Mouse (Mus musculus) lung, adult 2 months (tissue): ENCODE results near the gene Negr1. TPM values are rescaled to one million over a fixed set of nuclear protein-coding genes. Genes with fewer than 3 reads are reported as not detected.
A peak's percentile ranks its signal among the peaks of the same experiment; 100 is the strongest.

Experiments
- DNase-seq: peaks from one replicate; pipeline ENCODE4 v3.0.0; 2022
- H3K4me1 ChIP-seq: fragments of 200-500 bp; 2 replicates; pipeline ENCODE4 v1.6.1; 2011; ENCODE audit warnings: low read length; ENCODE audit not compliant: control insufficient read depth, insufficient read depth
- H3K4me3 ChIP-seq: fragments of 200-500 bp; replicated peaks from 2 replicates; pipeline ENCODE3; 2011; ENCODE audit warnings: low read depth, mild to moderate bottlenecking, control low read depth, low read length; ENCODE audit errors: extremely low read depth
- CTCF ChIP-seq: fragments of 200-500 bp; IDR thresholded peaks from 2 replicates; pipeline ENCODE4 v1.5.1; 2011; ENCODE audit warnings: mild to moderate bottlenecking, low read length, control low read depth; ENCODE audit not compliant: insufficient read depth
- POLR2A ChIP-seq: fragments of 200-500 bp; IDR thresholded peaks from 2 replicates; pipeline ENCODE4 v1.6.1; 2011; ENCODE audit warnings: low read depth, mild to moderate bottlenecking, control low read depth, low read length, borderline replicate concordance; ENCODE audit errors: extremely low read depth
- WGBS: fragments of 180-500 bp; shearing (Covaris S2); methylation state at CpG from one replicate; pipeline ENCODE4 v1.1.7; 2018; 5-methylcytosine and 5-hydroxymethylcytosine counted together
- polyA plus RNA-seq: library from polyadenylated mRNA; depleted of rRNA; stranded (reverse); fragments of >200 nt; gene quantifications from 2 replicates; pipeline ENCODE4 v1.2.3, GENCODE M21; 2012; rRNA removed

Gene Negr1
- 1.3 and 1.5 TPM in 2 replicates for polyA plus RNA-seq

- peak; percentile 9 for DNase-seq
- H3K4me1 ChIP-seq: no peaks in the 10 kb centered on the region
- WGBS: 1% methylated on average over 76 of the region's 79 CpGs
- peak within 1 kb of the TSS; percentile 58 for H3K4me3 ChIP-seq
- TF ChIP-seq CTCF (no peak), POLR2A (no peak)
These were observed at the start of gene Negr1 for GRCm38 (mm10) chr3:156561524-156562423. Gene Negr1, plus strand, starts transcription at chr3:156561794.

GRCm38 (mm10) chr3:156526461-156526933, 35.1 kb upstream of the Negr1 start:
- no peak for DNase-seq
- 73% methylated on average over 8 of the region's 8 CpGs for WGBS
- Histone ChIP-seq H3K4me1 (no peaks in the 10 kb centered on the region), H3K4me3 (no peak overlapping the region)
- TF ChIP-seq POLR2A (no peak), CTCF (no peak)

DNA sequence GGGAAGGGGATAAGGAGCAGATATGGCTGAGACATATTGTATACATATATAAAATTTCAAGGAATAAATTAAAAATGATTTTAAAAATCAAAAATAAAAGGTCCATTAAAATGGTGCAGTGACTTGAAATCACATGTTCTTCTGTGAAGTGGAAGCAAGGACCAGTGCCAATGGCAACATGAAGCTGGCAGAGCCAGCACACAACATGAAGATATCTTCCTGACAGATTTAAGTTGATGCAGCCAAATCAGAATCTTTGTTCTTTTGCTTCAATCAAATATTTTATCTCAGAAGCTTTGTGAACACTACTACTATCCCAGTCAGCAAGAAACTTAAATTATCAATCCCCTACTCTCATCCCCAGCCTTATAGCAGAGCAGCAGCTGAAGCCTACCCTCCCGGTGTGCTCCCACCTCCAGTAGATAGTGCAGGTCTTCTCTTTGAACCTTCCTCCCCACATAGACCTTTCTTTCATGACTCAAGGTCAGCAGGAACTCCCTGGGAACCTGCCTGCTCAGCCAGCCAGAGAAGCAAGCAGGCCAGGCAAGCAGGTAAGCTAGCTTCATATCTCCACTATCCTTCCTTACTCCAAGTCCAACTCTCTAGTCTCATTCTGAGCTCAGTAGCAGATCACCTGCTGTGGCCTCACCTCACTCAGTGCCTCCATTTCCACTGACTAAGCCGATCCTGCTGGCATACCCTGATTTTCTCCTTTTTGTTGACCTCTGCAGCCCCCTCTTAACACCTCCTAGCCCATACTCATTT, 34.2 kb upstream of the Negr1 start:
- WGBS: 81% methylated on average over 2 of the region's 2 CpGs
- Histone ChIP-seq H3K4me3 (no peak overlapping the region), H3K4me1 (no peaks in the 10 kb centered on the region)
- DNase-seq: no peak
- no peak for TF ChIP-seq CTCF
- TF ChIP-seq POLR2A: no peak

- WGBS: 23% methylated on average over 8 of the region's 8 CpGs
These were observed 2.2 kb upstream of the Negr1 start for GRCm38 (mm10) chr3:156559441-156559825.

DNA sequence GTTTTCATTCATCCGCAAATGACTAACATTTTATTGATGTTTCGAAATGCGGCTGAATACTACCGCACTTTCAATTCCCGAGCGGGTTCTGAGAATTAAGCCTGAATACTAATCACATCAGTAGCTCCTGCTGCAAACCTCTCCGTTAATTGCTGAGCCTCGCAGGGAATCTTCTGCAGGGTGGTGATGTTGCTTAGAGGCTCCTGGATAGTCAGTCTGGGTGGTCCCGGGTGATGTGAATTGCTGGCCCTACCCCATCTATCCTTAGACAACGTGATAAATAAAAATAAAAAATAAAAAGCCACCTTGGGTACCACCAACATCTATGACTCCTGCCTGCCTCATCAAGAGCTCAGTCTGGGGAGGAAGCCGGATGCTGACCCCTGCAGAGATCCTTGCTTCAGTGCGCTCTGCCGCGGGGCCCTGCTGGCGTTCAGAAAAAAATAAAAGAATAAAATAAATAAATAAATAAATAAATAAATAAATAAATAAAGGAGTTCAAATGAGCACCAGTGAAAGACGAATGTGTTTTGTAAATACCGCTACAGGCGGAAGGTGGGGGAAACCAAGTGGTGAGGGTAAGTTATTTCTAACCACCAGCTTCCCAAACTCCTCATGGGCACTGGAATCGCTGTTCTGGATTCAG, 1.6 kb upstream of the Negr1 start:
- DNase-seq: no peak
- Histone ChIP-seq H3K4me3 (peak overlapping the region; percentile 50), H3K4me1 (no peaks in the 10 kb centered on the region)
- TF ChIP-seq POLR2A (no peak), CTCF (no peak)
- 11% methylated on average over 19 of the region's 19 CpGs for WGBS

More at GRCm38 (mm10) chr3:156559441-156559825, 2.2 kb upstream of the Negr1 start:
- DNase-seq: no peak
- TF ChIP-seq POLR2A (no peak), CTCF (no peak)
- no peaks in the 10 kb centered on the region for H3K4me1 ChIP-seq
- H3K4me3 ChIP-seq: no peak overlapping the region

GRCm38 (mm10) chr3:156560766-156561165, 828 bp upstream of the Negr1 start:
- no peaks in the 10 kb centered on the region for H3K4me1 ChIP-seq
- peak overlapping the region; percentile 51 for H3K4me3 ChIP-seq
- peak; percentile 7 for DNase-seq
- under 1% methylated on average over 27 of the region's 27 CpGs for WGBS
- TF ChIP-seq POLR2A (peak; percentile 86; the same call in 1 of the 2 replicates), CTCF (no peak)

DNA sequence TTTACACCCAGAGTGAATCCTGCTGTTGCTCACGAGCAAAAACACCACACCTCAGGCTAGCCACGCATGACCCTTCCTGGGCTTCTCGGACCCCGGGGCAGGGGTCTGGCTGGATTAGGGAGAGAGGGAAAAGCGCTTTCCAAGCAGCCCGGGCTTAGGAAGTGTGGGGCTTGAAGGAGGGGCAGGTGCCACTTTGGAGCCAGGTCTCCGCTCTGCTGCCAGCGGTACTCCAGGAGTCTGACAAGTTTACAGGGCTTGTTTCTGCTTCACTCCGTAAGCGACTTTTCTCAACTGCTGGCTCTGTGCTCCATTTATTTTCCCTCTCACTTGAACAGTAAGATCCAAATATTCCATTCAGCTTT, 811 bp downstream of the Negr1 start:
- 4% methylated on average over 10 of the region's 10 CpGs for WGBS
- no peak for TF ChIP-seq POLR2A
- no peak for DNase-seq
- no peaks in the 10 kb centered on the region for H3K4me1 ChIP-seq
- H3K4me3 ChIP-seq: peak overlapping the region; percentile 12

DNA sequence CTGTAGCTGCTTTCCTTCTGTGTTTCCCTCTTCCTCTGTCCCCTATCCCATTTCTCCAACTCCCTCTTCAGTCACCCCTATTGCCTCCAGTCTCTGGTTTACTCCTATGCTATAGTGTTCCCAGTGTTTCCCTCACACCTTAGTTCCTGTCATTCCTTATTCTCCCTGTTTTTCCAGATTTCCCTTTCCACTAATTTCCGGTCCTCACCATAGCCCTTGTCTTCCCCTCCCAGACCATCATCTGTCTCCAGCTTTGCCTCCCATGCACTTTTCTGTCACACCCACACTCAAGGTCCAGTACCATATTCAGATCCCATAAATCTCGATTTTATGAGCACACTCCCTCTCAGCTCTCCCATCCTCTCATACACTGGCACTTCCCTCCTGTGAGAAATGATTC, 1.2 kb downstream of the Negr1 start:
- no peak overlapping the region for H3K4me3 ChIP-seq
- no peaks in the 10 kb centered on the region for H3K4me1 ChIP-seq
- WGBS: 17% methylated on average over 2 of the region's 2 CpGs
- TF ChIP-seq POLR2A: no peak
- no peak for TF ChIP-seq CTCF
- DNase-seq: no peak

- TF ChIP-seq POLR2A: no peak
- no peak for TF ChIP-seq CTCF
- Histone ChIP-seq H3K4me1 (no peaks in the 10 kb centered on the region), H3K4me3 (no peak overlapping the region)
- no peak for DNase-seq
- whole genome bisulfite sequencing: 15% methylated on average over 3 of the region's 3 CpGs
These were observed 1.8 kb downstream of the Negr1 start for GRCm38 (mm10) chr3:156563353-156563752.
